Mouse (Mus musculus): ENCODE results near the gene Noc4l. TPM values are rescaled to one million over a fixed set of nuclear protein-coding genes. Genes with fewer than 3 reads are reported as not detected.
A peak's percentile ranks its signal among the peaks of the same experiment; 100 is the strongest.

The Noc4l gene
- total and polyA plus RNA-seq, 3 experiments, result 42.0 to 160 (median 50.7) TPM

- dilution Hi-C loops (cut with MboI; ENCODE audit: extremely low pct_ligation_motif_present, extremely low pct_unique_long_range_greater_than_20kb, low sequenced_read_pairs), result no loop called here
- TF ChIP-seq GABPA (IDR thresholded peaks at IDR 0.05; ENCODE audit: insufficient replicate concordance, low read depth, low read length), result no peak
- no peak for TF ChIP-seq BHLHE40 (IDR thresholded peaks at IDR 0.05; ENCODE audit: low read depth, low read length)
- TF ChIP-seq PAX5 (IDR thresholded peaks at IDR 0.05; ENCODE audit: low read length), result no peak
- TF ChIP-seq CHD2 (IDR thresholded peaks at IDR 0.05; ENCODE audit: low read length), result no peak
- TF ChIP-seq JUN (IDR thresholded peaks at IDR 0.05; ENCODE audit: insufficient read depth, low read depth, low read length), result no peak
- Histone ChIP-seq H3K4me3 (replicated peaks in 1 of 3; ENCODE audit: low read depth in 2 of 3, low read length in 2 of 3, poor library complexity in 1 of 3) (no peak overlapping the region), H3K36me3 (replicated peaks in 1 of 2; ENCODE audit: control insufficient read depth in 1 of 2, insufficient read depth in 1 of 2, low read length in 1 of 2) (peaks cover 63 to 96% of the 10 kb centered on the region in 2 experiments), H3K27ac (ENCODE audit: insufficient read depth, low read depth) (no peak overlapping the region), H3K9ac (ENCODE audit: insufficient read depth, low read depth) (no peak overlapping the region), H3K9me3 (replicated peaks; ENCODE audit: low read length) (no peaks in the 10 kb centered on the region), H3K4me2 (ENCODE audit: insufficient read depth, low read depth, poor library complexity, severe bottlenecking) (no peak overlapping the region), H3K27me3 (replicated peaks) (no peaks in the 10 kb centered on the region), H3K4me1 (ENCODE audit: control insufficient read depth in 1 of 2, insufficient read depth in 2 of 2) (no peaks in the 10 kb centered on the region), H3K79me2 (replicated peaks; ENCODE audit: control insufficient read depth, extremely low read depth, insufficient read depth, poor library complexity, severe bottlenecking) (no peaks in the 10 kb centered on the region; the same call in 1 of the 2 replicates)
- DNase-seq (ENCODE audit: extremely low read depth), result no peak
- in situ Hi-C loops (cut with MboI; ENCODE audit: low pct_ligation_motif_present, low pct_unique_long_range_greater_than_20kb, low sequenced_read_pairs), result no loop called here
Measured at GRCm38 (mm10) chr5:110664041-110664440, 10.8 kb upstream of the Noc4l start.

- peaks cover 65 to 96% of the 10 kb centered on the region in 2 experiments for H3K36me3 ChIP-seq (replicated peaks in 1 of 2; ENCODE audit: control insufficient read depth in 1 of 2, insufficient read depth in 1 of 2, low read length in 1 of 2)
- dilution Hi-C loops (cut with MboI; ENCODE audit: extremely low pct_ligation_motif_present, extremely low pct_unique_long_range_greater_than_20kb, low sequenced_read_pairs), result no loop called here
- H3K4me2 ChIP-seq (ENCODE audit: insufficient read depth, low read depth, poor library complexity, severe bottlenecking), result no peak overlapping the region
- H3K4me1 ChIP-seq (ENCODE audit: control insufficient read depth in 1 of 2, insufficient read depth in 2 of 2), result peaks cover 3 to 5% of the 10 kb centered on the region in 2 experiments; a peak in 2 of 4 replicates
- no peak overlapping the region for H3K4me3 ChIP-seq (replicated peaks in 1 of 3; ENCODE audit: low read depth in 2 of 3, low read length in 2 of 3, poor library complexity in 1 of 3)
- no peaks in the 10 kb centered on the region for H3K9me3 ChIP-seq (replicated peaks; ENCODE audit: low read length)
- in situ Hi-C loops (cut with MboI; ENCODE audit: low pct_ligation_motif_present, low pct_unique_long_range_greater_than_20kb, low sequenced_read_pairs), result no loop called here
- H3K9ac ChIP-seq (ENCODE audit: insufficient read depth, low read depth), result no peak overlapping the region
- H3K79me2 ChIP-seq (replicated peaks; ENCODE audit: control insufficient read depth, extremely low read depth, insufficient read depth, poor library complexity, severe bottlenecking), result peaks cover 1% of the 10 kb centered on the region; the same call in 1 of the 2 replicates
- DNase-seq (ENCODE audit: extremely low read depth), result no peak
- TF ChIP-seq MYC (IDR thresholded peaks at IDR 0.05; ENCODE audit: low read depth, low read length) (no peak), NRF1 (IDR thresholded peaks at IDR 0.05; ENCODE audit: low read depth, low read length) (no peak), CHD2 (IDR thresholded peaks at IDR 0.05; ENCODE audit: low read length) (no peak), MAX (IDR thresholded peaks at IDR 0.05; ENCODE audit: low read length) (no peak), USF2 (conservative IDR thresholded peaks at IDR 0.05; ENCODE audit: low read depth, low read length) (no peak), HCFC1 (IDR thresholded peaks at IDR 0.05; ENCODE audit: low read depth, low read length) (no peak), UBTF (IDR thresholded peaks at IDR 0.05; ENCODE audit: low read depth, low read length) (no peak), MAZ (IDR thresholded peaks at IDR 0.05; ENCODE audit: low read depth, low read length) (no peak), TCF12 (IDR thresholded peaks at IDR 0.05; ENCODE audit: low read depth, low read length) (no peak)
- H3K27me3 ChIP-seq (replicated peaks), result no peaks in the 10 kb centered on the region
- no peak overlapping the region for H3K27ac ChIP-seq (ENCODE audit: insufficient read depth, low read depth)
Measured at GRCm38 (mm10) chr5:110659682-110660081, 6.5 kb upstream of the Noc4l start.

GRCm38 (mm10) chr5:110653686-110654085, 469 bp upstream of the Noc4l start:
- H3K9ac ChIP-seq (ENCODE audit: insufficient read depth, low read depth), result peak overlapping the region; percentile 72
- H3K9me3 ChIP-seq (replicated peaks; ENCODE audit: low read length), result no peaks in the 10 kb centered on the region
- DNase-seq (ENCODE audit: extremely low read depth), result no peak
- H3K27ac ChIP-seq (ENCODE audit: insufficient read depth, low read depth), result no peak overlapping the region
- H3K4me2 ChIP-seq (ENCODE audit: insufficient read depth, low read depth, poor library complexity, severe bottlenecking), result peak overlapping the region; percentile 80
- H3K79me2 ChIP-seq (replicated peaks; ENCODE audit: control insufficient read depth, extremely low read depth, insufficient read depth, poor library complexity, severe bottlenecking), result peaks cover 21% of the 10 kb centered on the region
- peak overlapping the region; percentile 92 to 98 (median 93) for H3K4me3 ChIP-seq (replicated peaks in 1 of 3; ENCODE audit: low read depth in 2 of 3, low read length in 2 of 3, poor library complexity in 1 of 3)
- in situ Hi-C loops (cut with MboI; ENCODE audit: low pct_ligation_motif_present, low pct_unique_long_range_greater_than_20kb, low sequenced_read_pairs) (no loop called here), dilution Hi-C loops (cut with MboI; ENCODE audit: extremely low pct_ligation_motif_present, extremely low pct_unique_long_range_greater_than_20kb, low sequenced_read_pairs) (no loop called here)
- H3K4me1 ChIP-seq (ENCODE audit: control insufficient read depth in 1 of 2, insufficient read depth in 2 of 2), result peaks cover 6 to 36% of the 10 kb centered on the region in 2 experiments; a peak in 2 of 4 replicates
- TF ChIP-seq NRF1 (IDR thresholded peaks at IDR 0.05; ENCODE audit: low read depth, low read length), result no peak
- TF ChIP-seq JUN (IDR thresholded peaks at IDR 0.05; ENCODE audit: insufficient read depth, low read depth, low read length), result no peak
- TF ChIP-seq ZNF384 (IDR thresholded peaks at IDR 0.05; ENCODE audit: low read depth, low read length), result no peak
- TF ChIP-seq USF2 (conservative IDR thresholded peaks at IDR 0.05; ENCODE audit: low read depth, low read length), result no peak
- no peak for TF ChIP-seq ELF1 (IDR thresholded peaks at IDR 0.05; ENCODE audit: low read depth, low read length)
- no peak for TF ChIP-seq MEF2A (IDR thresholded peaks at IDR 0.05; ENCODE audit: borderline replicate concordance, low read depth, low read length)
- no peak for TF ChIP-seq SMC3 (IDR thresholded peaks at IDR 0.05; ENCODE audit: low read depth, low read length)
- TF ChIP-seq PAX5 (IDR thresholded peaks at IDR 0.05; ENCODE audit: low read length), result no peak
- H3K36me3 ChIP-seq (replicated peaks in 1 of 2; ENCODE audit: control insufficient read depth in 1 of 2, insufficient read depth in 1 of 2, low read length in 1 of 2), result peaks cover 68 to 80% of the 10 kb centered on the region in 2 experiments
- H3K27me3 ChIP-seq (replicated peaks), result no peaks in the 10 kb centered on the region

All from CH12.LX (cell line).